Mouse (Mus musculus) ovary, postnatal 10 days (tissue): ENCODE measurements around the gene Gps1.
"Not testable (repeated sequence)": the region's sequence is repeated elsewhere in the genome, so short reads cannot be mapped to it uniquely, and the experiment has no call there.

Source experiments
- DNase-seq: peaks from one replicate; pipeline ENCODE4 v3.0.0; 2022; ENCODE audit warnings: low spot score

Gene Gps1

DNA sequence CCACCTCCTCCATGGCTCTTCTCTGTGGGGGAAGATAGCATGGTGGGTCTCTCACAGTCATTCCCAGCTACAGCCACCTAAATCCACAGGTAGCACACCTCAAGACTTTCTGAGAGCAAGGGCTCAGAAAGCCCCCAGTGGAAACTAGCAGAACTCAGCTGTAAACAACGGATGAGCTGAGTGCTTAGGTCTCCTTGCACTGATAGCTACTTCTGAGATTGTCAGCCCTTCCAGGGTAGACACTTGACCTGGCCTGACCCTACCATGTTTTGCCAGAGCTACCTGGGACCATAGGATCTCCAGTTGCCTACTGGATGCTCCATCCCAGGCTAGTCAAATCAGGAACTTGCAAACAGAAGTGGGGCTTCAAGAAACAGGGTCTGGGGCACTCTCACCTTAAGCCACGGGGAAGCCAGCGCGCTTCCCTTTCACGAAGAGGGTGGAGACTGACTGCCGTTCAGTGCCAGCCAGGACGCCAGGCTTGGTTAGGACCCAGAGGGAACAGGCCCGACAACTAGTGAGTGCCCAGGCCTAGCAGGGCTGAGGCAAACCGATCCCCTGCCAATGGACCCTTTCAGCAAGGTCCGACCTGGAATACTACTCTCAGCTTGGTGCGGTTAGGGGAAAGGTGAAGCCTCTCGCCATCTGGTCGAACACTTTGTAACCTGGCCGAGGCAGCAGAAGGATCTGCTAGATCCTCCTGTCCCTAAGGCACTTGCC lies 38.9 kb downstream of the Gps1 start:
- DNase-seq, result no peak

DNA sequence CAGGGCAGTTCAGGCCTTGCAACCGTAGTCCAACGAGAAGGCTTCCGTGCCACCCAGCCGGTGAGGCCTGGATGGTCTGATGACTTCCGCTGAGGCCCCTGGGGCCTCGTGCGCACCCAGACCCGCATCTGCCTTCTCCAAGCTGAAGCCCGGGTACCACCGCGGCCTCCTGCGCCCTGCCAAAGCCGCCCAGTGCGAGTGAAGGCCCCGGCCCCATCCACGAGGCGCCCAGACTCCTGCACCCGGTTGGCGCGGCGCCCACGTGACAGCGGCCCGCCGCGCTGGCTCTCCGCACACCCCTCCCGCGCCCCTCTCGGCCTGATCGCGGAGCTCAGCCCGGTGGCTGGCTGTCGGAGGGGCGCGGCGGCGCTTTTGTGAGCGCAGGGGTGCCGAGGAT lies 39.5 kb downstream of the Gps1 start:
- peak; percentile 35 for DNase-seq

DNA sequence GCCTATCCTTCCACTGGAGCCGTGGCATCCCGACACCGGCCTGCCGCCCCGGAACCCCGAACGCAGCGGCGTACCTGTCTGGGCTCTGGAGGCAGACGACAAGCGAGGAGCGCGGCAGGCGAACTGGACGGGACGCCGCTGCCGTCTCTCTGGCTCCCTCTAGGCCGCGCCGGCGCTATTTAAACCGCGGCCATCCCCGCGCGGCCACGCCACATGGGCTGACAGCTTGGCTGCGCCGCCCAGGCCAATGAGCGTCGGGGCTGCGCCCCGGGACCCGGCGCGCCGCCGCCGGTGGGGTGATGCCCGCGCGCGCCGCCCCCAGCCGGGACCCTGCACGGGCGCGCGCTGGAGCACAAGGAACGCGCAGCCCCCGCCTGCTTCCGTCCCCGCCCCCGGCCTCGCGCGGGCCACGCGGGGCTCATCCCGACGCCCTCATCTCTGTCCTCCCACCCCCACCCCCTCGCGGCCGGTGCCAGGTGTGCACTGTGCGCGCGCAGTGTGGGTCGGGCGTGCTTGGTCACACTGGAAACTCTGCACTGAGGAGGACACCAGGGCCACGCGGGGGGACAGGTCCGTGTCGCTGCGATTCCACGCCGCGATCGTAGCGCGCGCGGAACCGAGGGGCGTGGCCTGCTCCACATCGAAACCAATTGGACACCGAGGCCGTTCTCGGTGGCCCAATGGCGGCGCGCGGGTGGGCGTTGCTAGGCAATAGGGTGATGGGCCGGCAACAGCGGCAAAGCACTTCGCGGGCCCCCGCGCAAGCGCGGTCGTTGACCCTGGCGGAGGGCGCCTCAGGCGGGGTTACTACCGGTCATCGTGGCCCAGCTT lies 40.1 kb downstream of the Gps1 start, which contains the start of gene Fasn:
Gene Fasn, minus strand, starts transcription at position 592 of the 831 bp plus-strand sequence.
- peak; percentile 97 for DNase-seq

DNA sequence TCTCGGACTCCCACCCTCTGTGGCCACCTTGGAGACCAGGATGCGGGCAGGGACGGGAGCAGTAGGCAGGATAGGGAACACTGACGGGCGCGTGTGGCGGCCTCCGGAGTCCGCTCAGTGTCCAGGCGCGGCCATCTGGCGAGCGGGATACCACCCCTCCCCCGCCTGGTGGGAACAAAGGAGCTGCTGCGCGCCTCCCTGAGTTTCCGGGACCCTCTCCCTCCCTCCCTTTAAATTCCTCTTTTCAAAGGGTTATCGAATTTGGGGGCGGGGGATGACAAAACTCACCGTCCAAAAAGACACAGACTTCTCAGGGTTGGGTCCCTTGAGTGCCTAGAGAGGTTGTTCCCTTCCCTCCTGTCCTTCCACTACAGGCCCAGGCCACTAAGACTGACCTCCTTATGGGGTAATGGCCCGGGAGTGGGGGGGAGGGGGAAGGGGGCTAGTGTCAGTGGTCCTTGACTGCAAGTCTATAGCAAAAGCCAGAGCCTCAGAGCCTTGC lies 40.8 kb downstream of the Gps1 start:
- DNase-seq, result no peak

DNA sequence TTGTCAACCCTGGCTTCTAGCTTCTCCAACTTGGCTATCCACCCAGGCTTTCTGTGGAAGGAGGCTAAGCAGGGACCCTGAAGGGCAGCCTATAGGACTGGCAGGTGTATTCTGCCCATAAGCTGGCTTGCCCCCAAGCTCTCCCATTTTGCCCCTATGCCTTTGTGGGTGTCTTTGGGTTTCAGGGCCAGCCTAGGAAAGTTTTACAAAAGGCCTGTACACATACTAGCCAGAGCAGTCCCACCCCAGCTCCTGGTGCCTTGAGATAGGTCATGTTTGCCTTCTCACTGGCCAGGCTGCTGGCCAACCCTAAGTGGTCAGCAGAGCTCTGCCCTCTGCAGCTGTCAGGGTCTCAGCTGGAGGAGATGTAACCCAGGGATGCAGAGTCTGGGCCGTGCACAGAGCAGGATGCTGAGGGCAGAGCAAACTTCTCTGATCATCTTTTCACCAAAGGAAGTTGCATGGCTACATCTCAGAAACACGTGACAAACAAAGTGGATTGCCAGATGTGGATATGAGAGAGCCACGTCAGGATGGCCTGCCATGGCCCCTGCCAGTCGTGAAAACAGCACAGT lies 41.3 kb downstream of the Gps1 start:
- no peak for DNase-seq

DNA sequence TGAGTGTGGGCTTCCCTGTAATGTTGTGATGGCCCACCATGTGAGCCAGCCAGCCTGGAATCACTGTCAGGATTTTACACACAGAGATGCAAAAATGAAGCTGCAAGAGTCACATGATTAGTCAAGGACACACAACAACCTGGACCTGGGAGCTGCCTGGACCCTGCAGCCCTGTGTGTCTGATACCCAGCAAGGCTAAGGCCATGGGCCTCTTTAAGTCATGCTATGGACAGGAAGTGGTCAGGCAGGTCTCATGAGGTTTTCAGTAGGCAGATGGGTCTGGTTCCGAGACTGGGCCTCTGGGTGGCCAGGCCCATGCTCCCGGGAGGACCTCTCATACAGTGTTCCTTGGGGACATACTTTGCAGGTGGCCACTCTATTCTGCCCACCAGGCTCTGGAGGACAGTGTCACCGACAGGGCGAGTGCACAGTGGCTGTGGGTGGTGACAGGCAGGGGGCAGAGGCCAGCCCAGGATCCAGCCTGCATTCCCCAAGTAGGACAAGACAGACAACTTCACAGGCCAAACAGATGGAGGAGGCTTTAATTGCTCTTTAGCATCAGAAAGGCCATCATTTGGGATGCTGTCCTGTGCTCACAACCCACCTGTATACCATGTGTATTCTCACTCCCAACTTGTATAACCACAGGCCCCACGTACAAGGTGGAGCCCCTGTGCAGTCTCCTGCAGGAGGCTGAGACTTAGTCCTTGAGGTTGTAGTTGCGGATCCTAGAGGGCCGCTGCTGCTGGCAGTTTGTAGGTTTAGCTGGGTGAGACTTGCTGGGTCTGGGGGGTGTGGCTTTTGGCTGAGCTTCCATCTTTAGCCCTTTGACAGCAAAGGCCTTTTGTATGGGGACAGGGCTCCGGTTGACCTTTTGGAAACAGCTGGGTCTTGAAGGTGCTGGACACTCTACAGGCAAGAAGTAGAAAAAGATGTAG lies 42.2 kb downstream of the Gps1 start:
- DNase-seq, result no peak

DNA sequence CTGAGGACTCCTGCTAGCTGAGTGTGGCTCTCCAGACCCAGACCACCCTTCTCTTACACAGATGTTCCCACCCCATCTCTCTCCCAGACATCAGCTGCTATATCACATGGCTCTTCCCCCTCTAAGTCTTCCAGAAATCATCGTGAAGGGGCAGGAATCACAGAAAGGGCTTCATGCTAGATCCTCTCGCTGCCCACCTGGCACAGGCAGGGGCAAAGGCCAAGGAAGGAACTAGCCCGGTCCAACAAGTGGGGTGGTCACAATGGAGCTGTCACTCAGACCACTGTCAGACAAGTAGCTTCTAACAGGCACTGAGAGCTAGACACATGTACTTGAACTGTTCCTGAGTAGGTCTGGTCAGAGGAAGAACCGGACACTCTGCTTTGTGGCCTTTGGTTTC lies 44.3 kb downstream of the Gps1 start:
- DNase-seq, result no peak

DNA sequence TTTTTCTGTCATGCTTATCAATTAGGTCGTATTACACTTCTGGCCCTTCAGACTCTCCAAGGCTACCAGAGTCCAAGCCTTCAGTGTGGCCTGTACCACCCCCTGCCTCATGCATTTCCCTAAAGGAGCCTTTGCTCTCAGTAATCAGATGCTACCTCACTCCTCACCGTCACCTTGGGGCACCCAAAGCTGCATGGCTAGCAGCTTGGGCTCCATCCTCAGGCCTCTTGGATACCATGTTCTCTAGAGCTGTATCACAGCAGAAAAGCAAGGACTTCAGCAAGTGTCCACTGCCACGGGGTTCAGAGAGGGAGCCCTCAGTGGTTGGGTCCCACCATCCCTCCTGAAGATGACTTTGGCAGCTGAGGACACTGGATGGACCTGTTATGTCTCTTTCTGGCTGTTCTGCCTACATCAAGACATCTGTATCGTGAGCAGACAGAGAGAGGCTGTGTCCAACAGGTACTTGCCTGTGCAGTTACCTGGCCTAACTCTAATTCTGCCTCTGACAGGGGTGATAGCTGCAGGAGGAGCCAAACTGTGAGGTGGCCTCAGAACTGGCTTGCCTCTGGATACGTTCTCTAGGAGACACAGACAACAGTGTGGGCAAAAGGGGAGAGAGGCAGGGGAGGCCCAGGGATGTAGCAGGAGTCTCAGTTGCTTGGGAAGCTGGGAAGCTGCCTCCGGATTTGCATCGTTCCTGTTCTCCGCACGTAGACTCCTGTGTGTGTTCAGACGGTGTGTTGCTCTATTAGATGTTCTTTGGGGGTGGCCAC lies 45.9 kb downstream of the Gps1 start:
- DNase-seq, result no peak

DNA sequence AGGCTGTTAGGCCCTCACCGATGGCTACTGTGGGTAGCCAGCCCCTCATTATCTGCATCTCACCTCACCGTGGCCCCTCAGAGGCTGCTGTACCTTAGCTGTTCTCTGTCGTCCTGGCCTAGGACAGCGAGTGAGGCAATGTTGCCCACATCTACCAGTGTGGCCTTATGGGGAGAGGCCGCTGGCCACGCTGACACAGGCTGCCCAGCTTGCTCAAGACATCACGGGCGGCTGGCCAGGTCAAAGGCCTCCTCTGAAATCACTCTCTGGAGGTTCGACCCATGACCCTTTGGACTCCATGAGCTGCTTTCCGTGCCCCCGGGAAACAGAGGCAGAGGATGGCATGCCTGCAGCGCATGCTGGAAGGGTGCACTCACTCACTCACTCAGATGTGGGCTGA lies 46.6 kb downstream of the Gps1 start:
- DNase-seq, result no peak

DNA sequence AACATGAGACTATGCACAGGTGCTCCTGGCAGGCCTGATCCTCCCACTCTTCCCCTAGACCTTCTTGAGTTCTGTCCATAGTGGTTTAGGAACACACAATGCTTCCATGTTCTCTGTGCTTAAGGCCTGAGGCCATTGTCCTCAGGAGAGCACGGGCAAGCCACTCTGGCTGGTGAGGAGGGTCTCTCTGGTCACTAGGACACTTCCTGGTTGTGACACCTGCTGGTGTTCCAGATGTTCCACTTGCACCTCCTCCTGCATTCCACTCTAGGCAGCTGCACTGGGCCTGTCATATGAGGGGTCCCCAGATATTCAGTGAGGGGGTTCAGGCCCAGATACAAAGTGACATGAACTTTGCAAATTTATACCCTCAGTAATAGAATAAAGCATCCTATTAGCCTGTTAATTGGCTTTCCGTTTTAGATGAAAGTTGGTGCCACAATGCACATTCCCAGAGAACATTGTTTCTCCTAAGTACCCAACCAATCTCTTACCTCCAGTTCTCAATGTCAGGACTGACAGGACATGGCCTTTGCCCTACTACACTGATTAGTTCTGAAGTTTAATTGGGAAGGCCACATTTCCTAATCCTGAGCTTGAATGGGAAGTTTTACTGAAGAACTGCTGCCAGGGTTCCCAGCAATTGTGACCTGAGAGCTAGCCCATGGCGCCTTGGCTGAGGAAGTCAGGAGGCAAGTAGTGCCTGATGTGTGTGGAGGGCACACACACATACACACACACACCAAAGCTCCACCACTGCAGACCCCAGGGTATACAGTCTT lies 47.8 kb downstream of the Gps1 start:
- DNase-seq, result no peak

DNA sequence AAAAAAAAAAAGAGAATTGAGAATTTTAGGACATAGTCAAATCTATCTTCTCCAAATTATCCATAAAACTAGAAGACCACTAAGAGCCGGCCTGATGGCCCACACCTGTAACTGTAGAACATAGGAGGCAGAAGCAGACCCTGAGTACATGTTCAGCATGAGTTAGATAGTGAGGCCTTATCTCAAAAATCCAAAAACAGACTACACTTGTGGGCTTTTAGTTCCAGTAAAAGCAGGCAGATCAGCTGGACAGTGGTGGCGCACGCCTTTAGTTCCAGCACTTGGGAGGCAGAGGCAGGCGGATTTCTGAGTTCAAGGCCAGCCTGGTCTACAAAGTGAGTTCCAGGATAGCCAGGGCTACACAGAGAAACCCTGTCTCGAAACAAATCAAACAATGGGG lies 48.9 kb downstream of the Gps1 start:
- DNase-seq, result not testable (repeated sequence)

DNA sequence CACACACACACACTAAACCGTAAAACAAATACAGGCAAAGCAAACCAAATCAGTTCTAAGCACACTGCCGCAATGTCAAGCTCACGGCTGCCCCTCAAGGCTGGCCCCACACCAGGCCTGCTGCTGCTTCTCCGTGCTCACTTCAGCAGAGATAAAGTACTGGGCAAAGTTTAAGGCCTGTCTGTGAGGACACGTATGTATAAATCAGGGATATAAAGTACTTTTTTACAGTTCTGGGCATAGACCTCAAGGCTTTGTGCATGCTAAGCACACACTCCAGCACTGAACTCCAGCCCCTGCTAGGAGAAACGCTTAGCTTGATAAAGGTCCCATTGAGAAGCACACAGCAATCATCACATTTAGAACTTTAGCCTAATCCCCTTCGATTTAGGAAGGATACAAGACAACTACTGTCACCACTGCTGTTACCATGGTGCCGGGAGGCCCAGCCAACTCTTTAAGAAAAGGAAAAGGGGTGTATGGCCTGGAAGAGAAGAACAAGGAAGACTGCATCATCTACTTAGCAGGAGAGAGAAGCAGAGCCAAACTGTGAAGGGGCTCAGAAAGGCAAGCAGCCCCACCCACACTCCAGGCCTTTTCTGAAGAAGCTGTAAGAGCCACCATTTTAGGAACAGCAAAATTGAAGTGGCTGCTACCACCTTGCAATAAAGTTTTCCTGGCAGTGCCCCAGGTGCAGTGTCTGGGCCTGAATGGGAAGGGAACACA lies 49.6 kb downstream of the Gps1 start:
- DNase-seq, result no peak
